Mouse (Mus musculus) cortical plate, adult 2 months (tissue): ENCODE measurements around the gene Gramd4. TPM values are rescaled to one million over a fixed set of nuclear protein-coding genes. Genes with fewer than 3 reads are reported as not detected.

ENCODE experiments used
- H3K27ac ChIP-seq: fragments of 200-500 bp; 2 replicates; pipeline ENCODE4 v1.5.1; 2012; ENCODE audit warnings: low read length, control low read depth, inconsistent platforms; ENCODE audit not compliant: insufficient read depth
- H3K4me1 ChIP-seq: fragments of 200-500 bp; 2 replicates; pipeline ENCODE4 v1.6.1; 2011; ENCODE audit warnings: low read length; ENCODE audit not compliant: control insufficient read depth, insufficient read depth
- H3K4me3 ChIP-seq: fragments of 200-500 bp; 2 replicates; pipeline ENCODE4 v1.5.1; 2011; ENCODE audit warnings: mild to moderate bottlenecking, low read length, control low read depth; ENCODE audit not compliant: insufficient read depth
- CTCF ChIP-seq: fragments of 200-500 bp; IDR thresholded peaks from 2 replicates; pipeline ENCODE4 v1.5.1; 2011; ENCODE audit warnings: mild to moderate bottlenecking, control low read depth, low read length; ENCODE audit not compliant: insufficient read depth; ENCODE audit errors: extremely low read depth
- POLR2A ChIP-seq: fragments of 200-500 bp; IDR thresholded peaks from 2 replicates; pipeline ENCODE4 v1.6.1; 2011; ENCODE audit warnings: mild to moderate bottlenecking, low read length, control low read depth; ENCODE audit not compliant: insufficient read depth; ENCODE audit errors: extremely low read depth
- polyA plus RNA-seq: library from polyadenylated mRNA; depleted of rRNA; stranded (reverse); fragments of >200 nt; gene quantifications from 2 replicates; pipeline ENCODE4 v1.2.3, GENCODE M21; 2012

Gramd4 gene
- polyA plus RNA-seq, 1 experiment = 32.6 TPM

GRCm38 (mm10) chr15:86058931-86059834 is 1.7 kb downstream of the Gramd4 start:
- Histone ChIP-seq H3K4me3 (peak overlapping the region; percentile 73), H3K4me1 (peaks cover 18% of the 10 kb centered on the region; the same call in 1 of the 2 replicates), H3K27ac (peak overlapping the region; percentile 91)
- no peak for TF ChIP-seq CTCF
- TF ChIP-seq POLR2A = no peak

GRCm38 (mm10) chr15:86059835-86060380 is 2.4 kb downstream of the Gramd4 start:
- Histone ChIP-seq H3K4me1 (peaks cover 19% of the 10 kb centered on the region), H3K27ac (no peak overlapping the region), H3K4me3 (peak overlapping the region; percentile 73)
- TF ChIP-seq CTCF (no peak), POLR2A (no peak)

- Histone ChIP-seq H3K4me3 (peak overlapping the region; percentile 73), H3K4me1 (peaks cover 24% of the 10 kb centered on the region), H3K27ac (no peak overlapping the region)
- TF ChIP-seq CTCF (no peak), POLR2A (no peak)
Observed at GRCm38 (mm10) chr15:86060581-86060980, 3.1 kb downstream of the Gramd4 start.

- Histone ChIP-seq H3K4me3 (no peak overlapping the region; the same call in 1 of the 2 replicates), H3K4me1 (peaks cover 24% of the 10 kb centered on the region), H3K27ac (no peak overlapping the region)
- no peak for TF ChIP-seq POLR2A
Observed at GRCm38 (mm10) chr15:86061221-86061620, 3.7 kb downstream of the Gramd4 start.

GRCm38 (mm10) chr15:86061848-86062481 is 4.5 kb downstream of the Gramd4 start:
- Histone ChIP-seq H3K4me1 (peaks cover 27% of the 10 kb centered on the region), H3K4me3 (no peak overlapping the region), H3K27ac (no peak overlapping the region)
- no peak for TF ChIP-seq CTCF
- TF ChIP-seq POLR2A = no peak

- TF ChIP-seq CTCF (no peak), POLR2A (no peak)
- H3K4me3 ChIP-seq = no peak overlapping the region
- H3K4me1 ChIP-seq = peaks cover 33% of the 10 kb centered on the region
- H3K27ac ChIP-seq = no peak overlapping the region
Observed at GRCm38 (mm10) chr15:86064191-86064849, 6.8 kb downstream of the Gramd4 start.

- Histone ChIP-seq H3K4me1 (peaks cover 37% of the 10 kb centered on the region), H3K27ac (no peak overlapping the region), H3K4me3 (no peak overlapping the region)
- TF ChIP-seq CTCF = no peak
Observed at GRCm38 (mm10) chr15:86064850-86065229, 7.3 kb downstream of the Gramd4 start.

- no peak overlapping the region for H3K27ac ChIP-seq
- TF ChIP-seq CTCF (no peak), POLR2A (no peak)
- H3K4me3 ChIP-seq = no peak overlapping the region
- peaks cover 34% of the 10 kb centered on the region for H3K4me1 ChIP-seq
Observed at GRCm38 (mm10) chr15:86065367-86065766, 7.9 kb downstream of the Gramd4 start.

GRCm38 (mm10) chr15:86066836-86067580 is 9.5 kb downstream of the Gramd4 start:
- Histone ChIP-seq H3K4me3 (no peak overlapping the region), H3K27ac (no peak overlapping the region), H3K4me1 (peaks cover 29% of the 10 kb centered on the region)
- TF ChIP-seq POLR2A = no peak
- no peak for TF ChIP-seq CTCF
